Mouse (Mus musculus) CD4-positive, CD25-positive, alpha-beta regulatory T cell, adult 4 months (primary cell): ENCODE measurements around the gene Pde1a. TPM values are rescaled to one million over a fixed set of nuclear protein-coding genes. Genes with fewer than 3 reads are reported as not detected.
"Not testable (repeated sequence)": the region's sequence is repeated elsewhere in the genome, so short reads cannot be mapped to it uniquely, and the experiment has no call there.

ENCODE experiments used
- ATAC-seq: one replicate; pipeline ENCODE4 v1.8.0; 2017
- polyA plus RNA-seq, 2 experiments: library from polyadenylated mRNA; unstranded; fragments of 100-300 nt; shearing (Covaris generic); gene quantifications; one replicate each; pipeline ENCODE4 v1.2.1; 2017

Pde1a gene
- polyA plus RNA-seq, 2 experiments from 2014 or later: not detected

DNA sequence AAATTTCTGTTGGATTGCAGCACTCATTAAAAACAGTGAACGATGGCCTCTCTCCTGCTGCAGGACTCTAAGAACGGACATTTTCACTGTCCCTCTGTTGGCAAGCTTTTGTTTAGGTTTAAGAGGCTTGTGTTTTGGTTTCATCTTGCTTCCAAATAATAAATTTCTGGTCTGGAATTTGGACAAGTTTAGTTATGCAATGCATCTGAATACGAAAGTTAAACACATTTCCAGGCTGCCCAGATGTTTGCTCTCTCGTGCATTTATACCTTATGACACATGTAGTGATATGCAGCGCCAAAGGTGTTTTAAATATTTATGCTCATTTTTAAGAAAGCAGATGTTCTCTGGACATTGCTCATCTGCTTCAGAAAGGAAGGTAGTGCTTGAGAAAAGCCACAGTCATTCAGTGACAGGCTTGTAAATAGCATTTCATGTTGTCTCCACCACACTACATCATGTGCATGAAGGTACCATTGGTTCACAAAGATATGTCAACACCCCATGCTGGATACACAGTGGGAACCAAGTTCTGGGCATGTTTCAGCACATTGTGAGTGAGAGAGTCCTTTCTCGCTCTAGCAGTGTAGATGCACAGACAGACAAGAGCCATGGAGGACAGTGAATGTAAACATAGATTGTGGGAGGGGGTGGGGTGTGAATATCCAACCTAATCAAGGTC lies 171.5 kb downstream of the Pde1a start:
- no peak for ATAC-seq

DNA sequence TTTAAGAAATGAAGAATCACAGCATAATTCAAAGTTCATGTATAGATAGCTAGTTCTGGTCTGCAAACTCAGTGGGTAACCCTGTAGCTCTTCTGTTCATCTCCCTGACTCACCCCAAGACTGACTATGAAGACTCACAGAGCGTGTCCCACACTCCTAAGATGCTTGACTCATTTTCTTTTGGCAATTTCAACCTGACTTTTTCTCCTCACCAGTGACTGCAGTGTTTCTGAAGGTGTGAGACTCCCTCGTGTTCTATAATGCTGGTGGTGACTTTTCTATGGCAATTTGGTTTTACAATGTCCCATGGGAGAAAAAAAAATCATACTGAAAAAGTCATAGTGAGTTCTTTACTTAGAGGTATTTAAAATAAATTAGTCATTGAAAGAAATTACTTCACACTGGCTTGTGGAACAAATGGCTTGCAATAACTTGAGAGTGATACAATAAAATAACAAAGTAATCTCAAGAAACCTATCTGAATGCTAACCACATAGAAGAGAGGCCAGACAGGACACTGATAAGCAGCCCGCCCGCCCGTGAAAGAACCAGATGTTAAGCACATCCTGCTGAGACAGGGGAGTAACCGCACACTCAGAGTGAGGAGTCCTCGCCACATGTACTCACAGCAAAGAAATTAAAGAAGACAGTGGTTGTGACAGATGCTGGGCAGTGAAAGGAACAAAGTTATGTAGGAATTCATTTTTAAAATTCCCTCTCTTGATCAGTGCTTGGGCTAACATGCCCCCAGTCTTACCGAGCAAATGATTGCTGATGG lies 183.2 kb downstream of the Pde1a start:
- ATAC-seq: no peak

DNA sequence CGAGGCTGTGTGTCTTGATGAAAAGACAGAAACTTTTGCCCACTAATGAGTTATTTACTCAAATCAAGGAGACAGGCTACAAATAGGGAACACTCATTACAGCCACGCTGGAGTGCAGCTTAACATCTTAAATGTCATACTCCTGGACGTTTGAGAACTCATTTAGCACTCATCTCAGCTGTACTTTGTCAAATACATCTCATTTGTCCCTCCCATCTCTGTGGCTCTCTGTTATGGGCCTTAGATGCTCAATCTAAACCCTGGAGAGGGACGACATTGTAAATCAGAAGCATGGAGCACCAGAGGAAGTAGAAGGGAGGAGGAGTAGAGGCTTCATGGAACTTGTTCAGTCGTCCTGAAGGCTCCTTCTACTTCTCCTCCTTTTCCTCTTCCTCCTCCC lies 194.6 kb downstream of the Pde1a start:
- ATAC-seq: no peak

DNA sequence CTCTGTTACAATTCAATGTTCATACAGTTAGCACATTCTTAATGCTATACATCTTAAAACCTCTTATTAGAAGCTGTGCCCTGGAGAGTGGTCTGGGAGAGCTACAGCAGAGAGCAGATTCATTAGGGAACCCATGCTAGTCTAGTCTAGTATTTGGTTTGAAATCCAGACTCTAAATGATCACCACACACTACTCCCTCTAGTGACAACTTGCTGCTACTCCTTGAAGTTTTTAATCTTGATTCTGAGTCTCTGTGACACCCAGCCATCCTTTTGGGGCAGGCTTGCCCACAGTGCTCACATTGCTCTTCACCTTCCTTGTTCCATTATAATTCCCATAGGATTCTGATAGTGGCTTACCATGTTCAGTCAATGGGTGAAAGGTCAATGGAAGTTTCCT lies 206.9 kb downstream of the Pde1a start:
- ATAC-seq: no peak

- no peak for ATAC-seq
Measured at GRCm38 (mm10) chr2:79921375-79921774, 207.9 kb downstream of the Pde1a start.

DNA sequence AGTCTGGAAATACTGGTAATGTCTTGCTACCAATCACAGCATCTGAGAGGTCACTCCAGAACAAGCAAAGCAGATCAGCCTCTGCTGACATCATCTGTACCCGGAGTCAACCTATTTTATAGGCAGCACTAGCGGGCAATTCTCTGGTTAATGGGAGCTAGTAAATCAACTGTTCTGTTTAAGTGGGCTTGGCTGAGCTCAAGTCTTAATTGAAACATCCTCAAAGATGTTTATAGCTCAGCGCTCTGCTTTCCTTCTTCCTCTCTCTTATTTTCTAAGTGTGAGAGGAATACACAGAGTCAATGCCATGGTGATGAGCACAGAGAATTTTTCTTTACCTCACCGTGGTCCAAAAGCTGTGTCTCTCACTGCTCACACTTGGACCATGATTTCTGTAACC lies 208.8 kb downstream of the Pde1a start:
- no peak for ATAC-seq

DNA sequence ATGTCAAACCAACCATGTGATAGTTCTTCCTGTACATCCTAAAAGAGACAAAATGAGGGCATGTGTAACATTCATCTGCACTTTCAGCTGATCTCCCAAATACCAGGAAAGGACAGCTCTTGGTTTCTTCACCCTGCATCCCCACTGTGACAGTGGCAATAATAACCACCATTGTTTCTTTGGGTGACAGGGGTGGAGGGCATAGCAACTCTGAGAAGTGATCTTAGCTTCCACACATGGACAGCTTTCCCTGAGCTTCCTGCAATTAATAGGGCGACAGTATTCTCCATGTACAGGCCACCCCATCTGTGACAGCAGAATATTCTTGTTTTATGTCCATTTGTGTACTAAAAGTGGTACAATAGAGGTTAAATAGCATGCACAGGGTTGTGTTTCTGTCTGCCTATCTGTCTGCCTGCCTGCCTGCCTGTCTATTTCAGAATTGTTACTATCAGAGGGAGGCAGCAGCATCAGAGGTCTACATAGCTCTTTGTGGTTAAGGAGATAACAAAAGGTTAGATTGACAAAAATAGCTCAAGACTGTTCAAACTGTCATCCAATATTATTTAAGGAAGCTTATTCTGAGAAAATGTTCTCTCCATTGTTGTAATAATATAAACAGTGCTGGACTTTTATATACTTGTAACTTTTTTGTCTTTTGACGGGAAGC lies 227.3 kb downstream of the Pde1a start:
- no peak for ATAC-seq

DNA sequence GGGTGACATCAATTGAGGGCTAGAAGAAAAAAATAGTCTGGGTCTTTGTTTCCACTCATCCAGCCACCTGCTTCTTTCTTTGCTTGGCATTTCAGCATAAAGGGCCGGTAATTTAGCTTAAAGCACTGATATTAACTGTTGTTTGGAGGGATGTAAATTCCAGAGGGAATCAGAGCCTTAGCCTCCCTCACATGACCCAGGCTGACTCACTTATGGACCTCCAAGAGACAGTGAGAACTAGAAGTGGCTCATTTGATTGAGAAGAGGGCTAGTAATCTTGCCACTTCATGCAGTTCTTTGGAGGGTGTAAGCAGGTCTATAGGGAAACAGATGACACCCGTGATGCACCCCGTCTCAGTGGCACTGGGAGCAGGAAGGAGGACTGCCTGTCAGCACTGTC lies 230.7 kb downstream of the Pde1a start:
- ATAC-seq: no peak

GRCm38 (mm10) chr2:79892829-79893228 lies 236.4 kb downstream of the Pde1a start:
- ATAC-seq: peak; percentile 60

GRCm38 (mm10) chr2:79891760-79892570 lies 237.3 kb downstream of the Pde1a start:
- ATAC-seq: no peak

DNA sequence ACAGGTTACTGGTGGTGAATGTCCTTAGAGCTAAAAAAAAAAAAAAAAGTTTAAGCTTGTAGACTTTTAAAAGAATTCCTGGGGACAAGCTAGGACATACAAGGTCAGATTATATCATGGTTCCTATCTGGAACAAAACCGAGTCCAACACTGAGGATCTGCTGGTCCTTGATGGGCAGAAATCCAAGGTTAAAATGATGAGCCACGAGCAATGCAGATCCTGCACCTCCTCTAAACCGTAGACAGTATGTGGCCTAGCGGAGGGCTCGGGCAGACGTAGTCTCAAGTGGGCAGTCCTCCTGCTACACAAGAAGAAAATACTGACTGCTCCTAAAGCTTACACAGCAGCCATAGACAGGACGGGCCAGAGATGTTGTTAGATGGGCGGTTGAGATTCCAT lies 238.5 kb downstream of the Pde1a start:
- ATAC-seq: no peak

DNA sequence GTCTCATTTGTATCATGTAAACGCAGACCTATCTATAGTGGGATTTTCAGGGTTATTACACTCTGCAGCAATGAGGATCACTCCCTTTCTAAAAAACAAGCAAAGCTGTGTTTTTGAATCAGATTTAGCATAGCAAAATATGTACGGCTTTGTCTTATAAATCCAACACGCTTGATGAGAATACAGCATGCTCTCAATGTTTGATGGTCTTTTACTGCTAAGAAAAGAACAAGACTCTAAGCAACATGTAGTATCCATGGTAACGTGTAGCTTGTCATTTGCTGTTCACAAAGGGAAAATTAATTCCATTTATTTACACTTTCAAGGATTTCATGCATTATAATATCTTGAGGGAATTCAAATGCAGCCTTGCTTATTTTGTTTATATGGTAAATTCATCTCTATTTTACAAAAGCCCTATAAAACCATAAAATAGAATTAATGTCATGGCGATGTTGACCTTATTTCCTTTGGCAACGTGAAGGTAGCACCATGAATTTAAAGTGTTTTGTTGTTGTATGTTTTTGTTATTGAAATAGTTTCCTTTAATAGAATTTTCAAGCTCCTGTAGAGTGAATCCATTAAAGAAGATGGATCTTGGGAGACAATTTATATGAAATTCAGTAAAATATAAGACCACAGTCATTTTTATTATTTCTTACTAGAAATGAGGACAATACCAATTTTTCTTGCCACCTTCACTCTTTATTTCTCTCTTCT lies 245.5 kb downstream of the Pde1a start:
- no peak for ATAC-seq

DNA sequence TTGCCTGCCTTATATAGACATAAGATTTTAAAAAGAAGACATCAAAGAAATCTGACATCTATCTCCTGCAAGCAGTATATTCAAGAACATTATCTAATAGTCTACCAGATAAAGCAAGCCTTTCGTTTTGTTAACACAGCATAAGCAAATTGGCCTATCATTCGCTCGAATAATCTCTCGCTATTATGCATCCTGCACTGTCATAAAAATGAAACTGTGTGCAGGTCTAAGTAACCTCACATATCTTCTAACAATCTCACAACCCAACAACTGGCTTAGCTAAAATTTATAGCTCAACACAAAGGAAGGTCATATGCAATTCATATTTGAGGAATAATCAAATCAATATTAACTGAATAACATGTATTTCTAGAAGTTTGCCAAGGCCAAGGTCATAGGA lies 246.0 kb downstream of the Pde1a start:
- ATAC-seq: no peak

- ATAC-seq: peak; percentile 75
Measured at GRCm38 (mm10) chr2:79865275-79865999, 263.8 kb downstream of the Pde1a start.

- ATAC-seq: no peak
Measured at GRCm38 (mm10) chr2:79856874-79857273, 272.4 kb downstream of the Pde1a start.

DNA sequence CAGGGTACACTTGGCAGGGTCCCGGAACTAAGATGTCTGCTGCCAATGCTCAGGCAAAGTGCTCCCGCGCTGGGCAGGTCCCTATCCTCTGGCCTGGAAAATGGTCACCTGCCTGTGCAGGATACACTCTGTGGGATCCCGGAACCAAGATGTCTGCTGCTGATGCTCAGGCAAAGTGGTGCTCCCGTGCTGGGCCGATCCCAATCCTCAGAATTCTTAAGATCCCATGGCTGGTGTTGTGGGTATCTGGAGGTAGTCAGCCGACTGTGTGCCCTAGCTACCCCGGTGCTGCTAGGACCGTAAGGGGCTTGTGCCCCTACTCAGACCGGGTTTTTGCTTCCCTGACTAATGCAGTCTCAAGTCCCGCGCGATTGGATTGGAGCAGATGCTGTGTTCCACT lies 281.9 kb downstream of the Pde1a start:
- ATAC-seq: not testable (repeated sequence)

GRCm38 (mm10) chr2:79839513-79839912 lies 289.7 kb downstream of the Pde1a start:
- no peak for ATAC-seq

GRCm38 (mm10) chr2:79839090-79839489 lies 290.2 kb downstream of the Pde1a start:
- no peak for ATAC-seq

DNA sequence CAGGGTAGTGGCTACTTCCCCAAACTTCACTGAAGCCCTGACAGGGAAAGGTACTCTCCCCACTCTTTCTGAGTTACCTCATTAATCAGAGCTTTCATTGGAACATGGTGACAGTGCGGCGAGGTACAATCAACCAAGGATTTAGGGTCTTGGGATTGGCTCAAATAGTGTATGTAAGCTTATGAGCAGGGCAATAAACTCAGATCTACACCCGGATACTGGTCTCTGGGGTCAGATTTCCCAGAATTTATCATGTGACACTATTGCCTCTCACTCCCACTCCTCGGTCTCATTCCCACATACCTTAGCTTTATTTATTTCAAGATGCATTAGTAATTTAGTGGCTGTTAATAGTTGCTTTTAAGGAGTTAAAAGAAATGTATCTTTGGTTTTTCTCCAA lies 303.4 kb downstream of the Pde1a start:
- no peak for ATAC-seq

DNA sequence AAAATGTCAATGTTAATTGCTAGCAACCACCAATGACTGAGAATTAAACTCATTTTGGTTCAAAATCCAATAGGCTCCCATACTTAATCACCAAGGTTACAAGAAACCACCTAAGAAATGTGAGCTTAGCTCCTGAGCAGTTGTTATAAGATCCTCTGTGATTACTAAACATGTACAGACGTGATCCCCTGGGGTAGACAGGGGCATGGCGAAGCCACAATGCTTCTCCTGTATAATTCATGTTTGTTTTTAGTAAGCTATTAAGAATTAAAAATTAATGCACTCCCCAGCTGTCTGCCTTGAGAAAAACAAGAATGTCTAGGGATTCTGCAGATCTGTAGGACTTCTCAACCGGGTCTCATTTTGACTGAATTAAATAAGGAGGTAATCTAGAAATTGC lies 309.7 kb downstream of the Pde1a start:
- ATAC-seq: no peak

- no peak for ATAC-seq
Measured at GRCm38 (mm10) chr2:79815708-79816484, 313.4 kb downstream of the Pde1a start.
